Mouse (Mus musculus) embryonic stem cell, embryonic (primary cell): ENCODE data around the gene Fbxl20.

Source experiments
- CTCF ChIA-PET, 4 experiments: fragments of 300-600 bp in 2 of 4; fragments of 350-600 bp in 2 of 4; sonication (Branson Sonifier 250); formaldehyde crosslinking; loops; one replicate each; lab custom pipeline; 2022; ENCODE audit warnings: inconsistent platforms in 2 of 4; lab: Charles Lee
- POLR2A ChIA-PET, 4 experiments: fragments of 300-600 bp in 2 of 4; fragments of 350-600 bp in 2 of 4; sonication (Branson Sonifier 250); formaldehyde crosslinking; loops; one replicate each; lab custom pipeline; 2022; ENCODE audit warnings: antibody characterized with exemption in 4 of 4, inconsistent platforms in 1 of 4; lab: Charles Lee

Gene Fbxl20

DNA sequence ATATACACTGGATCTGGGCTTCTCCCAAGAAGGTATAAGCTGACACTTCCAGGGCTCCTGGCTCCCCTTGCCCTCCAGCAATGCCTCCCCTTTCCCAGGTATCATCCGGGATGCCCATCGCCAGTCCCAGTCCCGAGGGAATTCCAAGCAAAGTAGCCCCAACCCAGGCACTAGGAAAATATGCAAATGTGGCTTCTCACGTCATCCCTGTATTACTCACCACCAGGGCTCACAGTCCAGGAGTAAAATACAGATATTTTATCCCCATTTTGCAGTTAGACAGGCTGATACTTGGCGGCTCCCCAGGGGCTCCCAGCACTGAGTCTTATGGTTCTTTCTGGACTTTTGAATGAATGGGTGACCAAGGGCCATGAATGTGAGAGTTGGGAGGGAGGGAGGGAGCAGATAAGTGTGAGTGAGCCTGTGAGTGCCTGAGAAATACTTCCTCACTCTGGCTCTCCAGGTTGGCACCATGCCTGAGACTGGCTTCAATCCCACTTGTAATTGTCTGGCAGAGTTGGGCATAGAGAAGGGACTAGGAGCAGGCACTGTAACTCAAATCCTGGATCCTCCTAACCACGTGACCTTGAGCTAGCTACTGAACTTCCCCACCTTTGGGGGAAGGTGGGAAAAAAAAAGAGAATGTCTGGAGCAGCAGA lies 88.2 kb downstream of the Fbxl20 start:
- ChIA-PET POLR2A (interaction anchor here in 3 of 4 experiments (0.7 to 2.3 kb wide), 6 partner anchors 9 to 88 kb away, joined by 3 to 13 read pairs (median 6); partner anchors contain the start of genes Fbxl20 (in 1 of the 3) and Stac2 (in 1 of the 3)), CTCF (no interaction called here)

DNA sequence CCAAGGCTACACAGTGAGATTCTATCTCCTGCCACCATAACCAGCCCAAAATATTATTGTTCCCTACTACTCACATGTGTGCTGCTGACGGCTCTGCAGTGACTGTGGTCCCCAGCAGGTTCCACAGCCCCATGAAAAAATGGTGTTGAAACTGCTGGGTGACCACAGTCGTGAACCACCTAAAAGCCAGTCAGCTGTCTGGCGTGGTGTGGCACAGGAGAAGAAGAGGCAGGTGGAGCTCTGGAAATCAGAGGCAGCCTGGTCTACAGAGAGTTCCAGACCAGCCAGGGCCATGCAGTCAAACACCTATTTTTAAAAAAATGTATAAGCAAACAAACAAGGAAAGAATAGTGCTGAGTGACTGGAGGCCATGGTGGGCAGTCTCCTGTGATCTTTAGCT lies 88.8 kb downstream of the Fbxl20 start:
- POLR2A ChIA-PET: interaction anchor here in 3 of 4 experiments (0.7 to 6.7 kb wide), 5 partner anchors 10 to 88 kb away, joined by 3 to 60 read pairs (median 4); partner anchors contain the start of genes Fbxl20 (in 1 of the 3) and Rpl19 (in 1 of the 3)
- CTCF ChIA-PET: no interaction called here

DNA sequence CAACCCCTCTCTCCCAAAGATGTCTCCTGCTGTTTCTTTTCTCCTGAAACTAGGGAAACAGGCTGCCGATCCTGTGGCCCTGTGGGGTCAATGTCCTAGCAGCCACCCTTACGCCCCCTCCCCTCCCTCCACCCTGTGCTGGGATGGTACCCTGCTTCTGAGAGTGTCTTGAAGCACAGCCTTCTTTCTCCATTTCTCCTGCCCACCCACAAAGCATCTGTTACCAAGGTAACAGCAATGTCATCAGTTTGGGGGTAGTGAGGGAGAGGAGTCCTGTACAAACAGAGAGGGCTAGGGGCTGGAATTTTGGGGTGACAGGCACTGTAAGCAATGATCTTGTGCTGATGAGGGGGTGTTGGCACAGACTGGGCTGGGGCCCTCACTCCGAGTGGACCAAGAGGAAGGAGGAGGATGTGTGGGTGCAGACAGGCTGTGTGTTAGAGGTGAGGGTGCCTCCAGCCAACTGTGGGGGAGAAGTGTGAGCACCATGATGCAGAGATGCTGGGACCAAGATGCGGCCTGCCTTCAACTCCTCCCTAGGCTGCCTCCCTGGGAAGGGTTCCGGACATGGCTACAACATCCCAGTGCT lies 90.0 kb downstream of the Fbxl20 start:
- POLR2A ChIA-PET: interaction anchor here (0.6 to 6.7 kb wide), 19 partner anchors 7 to 678 kb away, joined by 3 to 129 read pairs (median 6); partner anchors contain the start of gene Rpl19 (in 1 of the 4)

DNA sequence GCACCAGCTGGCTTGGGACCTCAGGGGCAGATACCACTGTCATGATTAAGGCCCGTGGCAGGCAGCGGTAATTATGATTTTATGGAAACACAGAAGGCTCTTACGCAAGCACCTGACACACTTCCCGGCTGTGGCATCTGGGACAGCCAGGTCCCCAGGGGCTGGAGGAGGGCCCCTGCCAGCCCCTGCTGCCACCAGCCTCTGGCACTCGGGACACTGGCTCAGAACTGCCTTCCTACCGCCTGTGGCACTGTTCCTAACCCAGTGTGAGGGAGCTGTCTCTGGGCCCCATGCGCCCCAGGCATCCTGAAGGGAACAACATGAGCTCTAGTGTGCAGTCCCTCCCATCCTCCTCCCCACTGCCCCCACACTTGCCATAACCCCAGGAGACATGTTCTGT lies 90.5 kb downstream of the Fbxl20 start:
- ChIA-PET CTCF (interaction anchor here in 2 of 4 experiments (0.5 to 4.6 kb wide), 4 partner anchors 16 to 112 kb away, joined by 3 to 23 read pairs (median 4); no protein-coding TSS in a partner anchor), POLR2A (interaction anchor here (0.9 to 6.7 kb wide), 25 partner anchors 7 to 129 kb away, joined by 3 to 129 read pairs (median 10); partner anchors contain the start of genes Rpl19 (in 2 of the 4) and Cacnb1 (in 1 of the 4))

More for the DNA sequence above, 90.0 kb downstream of the Fbxl20 start:
- CTCF ChIA-PET: interaction anchor here in 1 of 4 experiments (4.6 kb wide), 1 partner anchor 15 kb away, joined by 23 read pairs; no protein-coding TSS in a partner anchor

DNA sequence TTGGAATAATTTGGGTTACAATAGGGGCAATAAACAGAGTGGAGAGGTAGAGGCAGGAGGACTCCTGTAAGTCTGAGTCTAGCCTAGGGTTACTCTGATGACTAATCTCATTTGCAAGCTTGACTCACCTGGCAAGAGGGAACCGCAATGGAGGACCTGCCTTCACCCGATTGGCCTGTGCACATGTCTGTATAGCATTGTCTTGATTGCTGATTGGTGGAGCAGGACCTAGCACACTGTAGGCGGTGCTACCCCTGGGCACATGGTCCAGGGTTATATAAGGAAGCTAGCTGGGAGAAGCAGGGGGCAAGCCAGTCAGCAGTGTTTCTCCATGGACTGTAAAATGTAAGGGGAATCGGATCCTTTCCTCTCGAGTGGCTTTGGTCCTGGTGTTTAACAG lies 92.2 kb downstream of the Fbxl20 start:
- ChIA-PET CTCF (interaction anchor here in 3 of 4 experiments (0.6 to 4.6 kb wide), 8 partner anchors 14 to 64 kb away, joined by 3 to 23 read pairs (median 3); no protein-coding TSS in a partner anchor), POLR2A (interaction anchor here in 3 of 4 experiments (0.5 to 6.7 kb wide), 62 partner anchors 8 to 623 kb away, joined by 3 to 129 read pairs (median 4); partner anchors contain the start of genes Rpl19 (in 3 of the 3), Cacnb1 (in 2 of the 3), Fbxl20 (in 2 of the 3) and Rpl23 (in 2 of the 3))

DNA sequence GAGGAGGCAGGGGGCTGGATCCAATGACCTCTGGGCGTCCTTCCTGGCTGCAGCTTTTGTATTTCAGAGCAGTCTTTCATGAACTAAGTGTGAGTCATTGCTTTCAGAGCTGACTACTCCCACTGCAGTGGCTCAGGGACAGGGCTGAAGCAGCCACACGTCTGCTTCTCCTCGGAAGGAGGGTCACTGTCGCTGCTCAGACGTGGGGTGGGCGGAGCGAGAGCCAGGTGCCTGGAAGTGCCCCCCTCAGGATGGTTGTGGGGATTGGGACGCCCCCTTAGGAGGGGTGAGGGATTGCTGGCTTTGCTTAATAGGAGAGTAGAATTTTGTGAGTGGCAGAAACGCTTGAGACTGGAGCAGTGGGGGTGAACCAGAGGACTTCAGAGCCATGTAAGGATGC lies 92.7 kb downstream of the Fbxl20 start:
- POLR2A ChIA-PET: interaction anchor here (0.5 to 6.7 kb wide), 54 partner anchors 8 to 623 kb away, joined by 3 to 129 read pairs (median 4); partner anchors contain the start of genes Rpl19 (in 3 of the 4), Cacnb1 (in 2 of the 4), Fbxl20 (in 2 of the 4) and Rpl23 (in 2 of the 4)
- CTCF ChIA-PET: interaction anchor here in 3 of 4 experiments (0.9 to 4.6 kb wide), 6 partner anchors 13 to 63 kb away, joined by 3 to 23 read pairs (median 3); no protein-coding TSS in a partner anchor

DNA sequence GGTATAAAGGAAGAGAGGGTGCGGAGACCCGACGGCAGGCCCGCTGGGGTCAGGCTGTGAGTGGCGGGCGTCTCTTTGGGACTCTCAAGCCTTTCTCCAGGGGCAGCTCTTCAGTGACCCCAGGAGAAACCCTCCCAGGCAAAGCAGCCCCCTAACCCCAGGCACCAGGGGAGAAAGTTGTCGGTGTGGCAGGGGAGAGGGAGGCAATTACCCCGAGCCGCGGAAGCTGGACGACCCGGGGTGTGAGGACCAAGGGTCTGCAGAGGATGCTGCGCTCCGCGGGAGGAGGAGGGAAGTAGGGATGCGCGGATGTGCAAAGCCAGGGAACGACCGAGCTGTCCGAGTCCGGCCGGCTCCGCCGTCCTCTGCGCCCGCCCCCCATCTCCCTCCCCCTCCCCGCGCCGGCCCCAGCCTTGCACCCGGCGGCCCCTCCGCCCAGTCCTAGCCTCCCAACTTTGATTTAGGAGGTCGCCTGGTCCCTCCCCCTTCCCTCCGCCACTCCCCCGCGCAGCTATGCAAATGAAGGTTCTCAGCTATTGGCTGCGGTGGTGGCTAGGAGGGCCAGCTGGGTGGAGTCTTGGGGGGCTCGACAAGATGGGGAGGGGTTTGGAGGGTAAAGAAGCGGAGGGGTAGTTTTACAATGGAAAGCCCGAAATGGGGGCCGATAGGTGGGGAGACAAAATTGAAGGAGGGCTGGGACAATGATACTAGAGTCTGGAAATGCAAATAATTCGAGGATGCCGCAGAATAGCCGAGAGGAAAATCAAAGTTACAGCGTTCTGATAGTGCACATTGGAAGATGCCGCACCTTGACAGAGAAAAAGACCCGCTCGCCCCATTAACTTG lies 97.0 kb downstream of the Fbxl20 start, which contains the start of gene Stac2:
Gene Stac2, minus strand, starts transcription at position 474 of the 846 bp plus-strand sequence.
- POLR2A ChIA-PET: interaction anchor here in 3 of 4 experiments (0.6 to 4.4 kb wide), 47 partner anchors 9 to 636 kb away, joined by 3 to 38 read pairs (median 5); partner anchors contain the start of genes Rpl19 (in 3 of the 3), Cacnb1 (in 2 of the 3), Fbxl20 (in 2 of the 3) and Fbxo47 (in 2 of the 3)
- CTCF ChIA-PET: interaction anchor here (0.6 to 1.3 kb wide), 9 partner anchors 10 to 1217 kb away, joined by 3 to 7 read pairs (median 3); no protein-coding TSS in a partner anchor

DNA sequence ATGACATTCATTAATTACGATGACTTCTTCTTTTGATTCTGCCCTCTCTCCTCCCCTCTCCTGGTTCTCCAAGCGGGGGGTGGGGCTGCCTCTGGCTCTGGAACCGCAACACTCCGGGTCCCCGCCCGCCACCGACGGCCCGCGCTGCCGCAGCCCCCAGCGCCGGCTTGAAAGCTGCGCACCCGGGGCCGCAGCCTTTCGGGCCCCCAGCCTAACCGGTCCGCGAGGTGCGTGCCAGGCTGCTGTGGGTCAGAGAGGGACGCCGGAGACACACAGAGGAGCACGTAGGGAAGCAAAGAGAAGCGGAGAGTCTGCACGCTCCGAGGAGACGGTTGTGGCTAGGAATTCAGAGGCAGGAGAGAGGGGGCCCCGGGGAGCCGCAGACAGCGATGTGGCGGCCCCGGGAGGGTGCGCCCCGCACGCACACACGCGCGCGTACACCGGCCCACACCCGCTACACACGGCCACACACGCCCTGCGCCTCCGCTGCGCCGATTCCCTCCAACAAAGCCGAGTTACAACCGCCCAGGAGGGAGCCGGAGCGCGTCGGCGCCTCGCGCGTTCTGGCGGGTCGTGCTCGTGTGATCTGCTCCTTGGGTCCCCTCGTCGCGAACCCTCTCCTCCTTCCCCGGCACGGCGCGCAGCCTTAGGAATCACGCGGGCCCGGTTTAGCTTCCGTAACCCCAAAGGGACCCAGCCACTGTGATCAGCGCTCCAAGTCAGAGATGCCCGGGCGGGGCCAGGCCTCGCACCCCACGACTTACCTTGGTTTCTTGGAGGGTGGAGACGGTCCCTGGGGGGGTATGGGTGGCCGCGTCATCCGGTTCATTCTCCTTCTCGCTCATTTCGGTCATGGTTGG lies 97.8 kb downstream of the Fbxl20 start:
- POLR2A ChIA-PET: interaction anchor here in 3 of 4 experiments (0.5 to 4.4 kb wide), 51 partner anchors 9 to 652 kb away, joined by 3 to 38 read pairs (median 5); partner anchors contain the start of genes Rpl19 (in 3 of the 3), Cdk12 (in 2 of the 3), Fbxl20 (in 2 of the 3) and Fbxo47 (in 2 of the 3)
- CTCF ChIA-PET: interaction anchor here in 3 of 4 experiments (0.6 to 1.4 kb wide), 6 partner anchors 9 to 666 kb away, joined by 3 to 6 read pairs (median 3); no protein-coding TSS in a partner anchor

DNA sequence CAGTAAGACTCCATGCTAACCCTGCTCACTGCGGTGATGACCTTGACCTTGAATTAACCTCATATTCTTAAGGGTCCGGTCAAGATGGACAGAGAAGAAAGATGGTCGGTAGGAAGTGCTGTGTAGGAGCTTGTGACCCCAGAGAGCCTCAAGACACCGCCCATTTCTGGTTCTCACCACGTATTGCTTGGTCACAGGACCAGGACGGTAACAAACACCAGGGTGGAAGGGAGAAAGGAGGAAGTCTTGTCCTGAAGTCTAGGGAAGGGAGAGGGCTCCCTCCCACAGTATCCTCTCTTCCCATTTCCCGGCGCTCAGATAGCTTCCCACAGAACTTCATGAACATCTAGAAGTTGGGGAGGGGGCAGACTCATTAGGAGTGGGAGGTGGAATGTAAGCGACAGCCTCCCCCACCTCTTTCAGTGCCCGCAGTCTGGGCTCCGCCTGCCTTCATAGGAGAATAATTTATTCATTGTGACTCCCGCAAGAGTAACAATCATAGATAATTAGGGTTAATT lies 98.5 kb downstream of the Fbxl20 start:
- ChIA-PET POLR2A (interaction anchor here (0.5 to 4.4 kb wide), 46 partner anchors 8 to 651 kb away, joined by 3 to 36 read pairs (median 4); partner anchors contain the start of genes Rpl19 (in 4 of the 4), Fbxl20 (in 2 of the 4), Cacnb1 (in 1 of the 4) and Cdk12 (in 1 of the 4)), CTCF (interaction anchor here in 3 of 4 experiments (0.6 to 1.4 kb wide), 5 partner anchors 20 to 665 kb away, joined by 3 to 6 read pairs (median 5); no protein-coding TSS in a partner anchor)

DNA sequence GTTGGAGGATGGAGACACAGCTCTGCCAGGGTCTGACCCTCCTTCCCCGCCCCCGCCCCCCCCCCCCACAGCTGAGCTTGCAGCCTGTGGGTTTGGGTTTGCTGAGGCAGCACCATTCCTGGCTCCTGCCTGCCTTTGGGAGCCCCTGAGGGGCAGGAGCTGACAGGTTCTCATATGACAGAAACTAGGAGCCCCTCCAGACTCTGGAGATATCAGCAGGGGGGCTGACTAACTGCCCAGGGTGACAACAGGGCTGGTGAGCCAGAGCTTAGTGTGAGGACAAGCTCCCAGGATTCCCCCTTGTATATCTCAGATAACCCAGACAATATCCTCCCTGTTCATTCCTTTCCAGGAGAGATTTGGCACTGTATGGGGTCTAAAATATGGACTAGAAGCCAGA lies 99.3 kb downstream of the Fbxl20 start:
- ChIA-PET CTCF (interaction anchor here in 3 of 4 experiments (1.0 to 1.4 kb wide), 3 partner anchors 19 to 24 kb away, joined by 3 to 5 read pairs (median 5); no protein-coding TSS in a partner anchor), POLR2A (interaction anchor here (0.5 to 4.4 kb wide), 37 partner anchors 7 to 650 kb away, joined by 3 to 36 read pairs (median 5); partner anchors contain the start of genes Rpl19 (in 3 of the 4), Fbxl20 (in 2 of the 4), Cacnb1 (in 1 of the 4) and Cdk12 (in 1 of the 4))

DNA sequence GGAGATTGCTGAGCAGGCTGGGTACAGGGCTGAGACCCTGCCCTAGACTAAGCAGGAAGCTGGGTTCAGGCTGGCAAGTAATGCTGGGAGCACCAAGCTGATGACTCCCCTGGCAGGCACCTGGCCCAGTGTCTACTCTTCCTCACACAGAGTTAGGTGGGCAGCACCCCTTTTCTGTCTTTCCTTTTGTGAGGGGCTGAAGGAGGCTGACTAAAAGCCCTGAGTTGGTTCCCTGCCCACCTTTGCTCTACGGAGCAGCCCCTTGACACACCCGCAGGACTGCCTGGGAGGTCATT lies 99.7 kb downstream of the Fbxl20 start:
- ChIA-PET CTCF (interaction anchor here in 1 of 4 experiments (1.4 kb wide), 1 partner anchor 25 kb away, joined by 5 read pairs; no protein-coding TSS in a partner anchor), POLR2A (interaction anchor here (0.9 to 4.4 kb wide), 20 partner anchors 9 to 650 kb away, joined by 3 to 36 read pairs (median 7); partner anchors contain the start of genes Rpl19 (in 2 of the 4), Cdk12 (in 1 of the 4) and Fbxl20 (in 1 of the 4))

DNA sequence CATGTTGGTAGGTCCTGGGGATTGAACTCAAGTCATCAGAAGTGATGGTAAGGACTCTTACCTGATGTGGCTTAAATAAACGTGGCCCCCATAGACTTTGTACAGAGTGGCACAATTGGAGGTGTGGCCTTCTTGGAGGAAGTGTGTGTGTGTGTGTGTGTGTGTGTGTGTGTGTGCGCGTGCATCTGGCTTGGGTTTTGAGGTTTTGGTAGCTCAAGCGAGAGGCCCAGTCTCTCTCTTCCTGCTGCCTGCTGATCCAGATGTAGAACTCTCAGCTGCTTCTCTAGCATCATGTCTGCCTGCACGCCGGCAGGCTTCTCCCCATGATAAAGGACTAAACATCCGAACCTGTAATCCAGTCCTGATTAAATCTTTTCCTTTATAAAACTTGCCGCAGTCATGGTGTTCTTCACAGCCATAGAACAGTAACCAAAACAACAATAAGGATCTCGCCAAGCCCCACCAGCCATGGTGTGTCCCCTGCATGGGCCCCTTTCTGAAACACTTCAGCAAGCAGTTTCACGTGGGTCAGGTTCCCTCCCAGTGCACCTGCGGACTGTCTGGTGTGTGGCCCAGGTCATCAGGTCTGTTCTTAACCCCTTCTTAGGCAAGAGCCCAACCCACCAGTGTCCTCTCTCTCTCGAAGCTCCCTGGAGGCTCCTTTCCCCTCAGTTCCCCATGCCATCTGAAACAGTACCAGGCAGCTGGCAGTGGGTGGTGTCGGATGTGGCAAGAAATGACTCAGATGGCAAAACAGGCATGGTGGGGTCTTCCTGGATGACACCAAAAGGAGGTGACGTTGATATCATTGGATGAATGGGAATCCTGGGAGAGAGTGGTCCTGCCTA lies 100.3 kb downstream of the Fbxl20 start:
- POLR2A ChIA-PET: interaction anchor here in 3 of 4 experiments (0.6 to 3.5 kb wide), 14 partner anchors 8 to 1936 kb away, joined by 3 to 36 read pairs (median 4); partner anchors contain the start of gene Psmb3 (in 1 of the 3)
- CTCF ChIA-PET: no interaction called here

DNA sequence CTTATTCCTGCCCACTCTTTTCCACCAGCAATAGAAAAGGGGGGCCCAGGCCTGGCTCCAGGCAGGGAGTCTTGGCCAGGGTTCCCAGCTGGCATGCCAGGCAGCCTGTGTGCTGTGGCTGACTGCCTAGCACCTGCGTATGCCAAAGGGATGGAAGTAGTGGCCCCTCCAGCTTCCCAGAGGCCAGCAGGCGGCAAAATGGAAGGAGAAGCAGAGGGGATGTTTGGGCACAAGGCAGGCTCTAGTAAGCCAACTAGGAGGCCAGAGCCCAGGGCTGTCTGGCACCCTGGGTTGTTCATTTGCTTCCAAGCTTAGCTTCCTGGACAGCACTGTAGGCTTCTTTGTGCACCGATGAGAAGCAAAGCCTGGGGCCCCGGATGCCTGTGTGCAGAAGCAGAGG lies 102.5 kb downstream of the Fbxl20 start:
- ChIA-PET CTCF (interaction anchor here in 1 of 4 experiments (1.0 kb wide), 1 partner anchor 16 kb away, joined by 3 read pairs; no protein-coding TSS in a partner anchor), POLR2A (interaction anchor here in 1 of 4 experiments (1.0 to 1.5 kb wide), 2 partner anchors 12 to 13 kb away, joined by 3 to 4 read pairs; no protein-coding TSS in a partner anchor)

DNA sequence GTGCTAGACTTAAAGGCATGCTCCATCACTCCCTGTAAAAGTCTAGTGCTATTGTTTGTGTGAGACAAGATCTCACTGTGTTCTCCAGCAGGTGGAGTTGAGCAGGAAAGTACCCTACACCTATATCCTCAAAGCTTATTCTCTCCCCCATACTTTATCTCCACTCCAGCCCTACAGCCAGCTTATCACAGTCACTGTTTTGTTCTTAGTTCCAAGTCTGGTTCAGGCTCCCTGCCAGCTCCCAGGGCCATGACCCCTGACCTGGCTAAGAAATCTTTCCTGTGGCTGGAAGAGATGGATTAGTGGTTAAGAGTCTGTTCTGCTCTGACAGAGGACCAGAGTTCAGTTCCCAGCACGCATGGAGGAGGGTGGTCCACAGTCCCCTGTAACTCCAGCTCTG lies 103.7 kb downstream of the Fbxl20 start:
- ChIA-PET CTCF (interaction anchor here in 1 of 4 experiments (0.7 kb wide), 1 partner anchor 44 kb away, joined by 3 read pairs; no protein-coding TSS in a partner anchor), POLR2A (interaction anchor here in 2 of 4 experiments (0.6 to 9.3 kb wide), 8 partner anchors 11 to 44 kb away, joined by 3 to 138 read pairs (median 4); partner anchors contain the start of gene Rpl19 (in 2 of the 2))
